Mouse (Mus musculus) urinary bladder, postnatal 25 days (tissue): ENCODE measurements around the gene Mttp.

Experiments
- DNase-seq: peaks from one replicate; pipeline ENCODE4 v3.0.0; 2022; ENCODE audit warnings: low spot score

Mttp gene

GRCm38 (mm10) chr3:138083073-138083637, 61.6 kb downstream of the Mttp start:
- DNase-seq = no peak

- DNase-seq = no peak
These were observed 66.1 kb downstream of the Mttp start for GRCm38 (mm10) chr3:138078701-138079100.

- no peak for DNase-seq
These were observed 67.1 kb downstream of the Mttp start for GRCm38 (mm10) chr3:138077476-138078340.

- no peak for DNase-seq
These were observed 69.6 kb downstream of the Mttp start for GRCm38 (mm10) chr3:138075209-138075608.

- DNase-seq = no peak
These were observed 70.6 kb downstream of the Mttp start for GRCm38 (mm10) chr3:138074214-138074613.

GRCm38 (mm10) chr3:138071476-138072073, 73.2 kb downstream of the Mttp start:
- no peak for DNase-seq

GRCm38 (mm10) chr3:138071004-138071403, 73.8 kb downstream of the Mttp start:
- DNase-seq = no peak

GRCm38 (mm10) chr3:138069756-138070511, 74.8 kb downstream of the Mttp start:
- DNase-seq = no peak

- DNase-seq = no peak
These were observed 76.7 kb downstream of the Mttp start for GRCm38 (mm10) chr3:138068103-138068502.

- DNase-seq = no peak
These were observed 77.5 kb downstream of the Mttp start, which contains the start of gene Gm5105 for GRCm38 (mm10) chr3:138067288-138067687. Gm5105 (minus strand) TSS chr3:138067388.

- no peak for DNase-seq
These were observed 78.4 kb downstream of the Mttp start for GRCm38 (mm10) chr3:138066348-138066856.

GRCm38 (mm10) chr3:138065930-138066329, 78.8 kb downstream of the Mttp start:
- no peak for DNase-seq

GRCm38 (mm10) chr3:138064732-138065645, 79.8 kb downstream of the Mttp start, which contains the start of gene 1110002E22Rik:
1110002E22Rik (plus strand) TSS chr3:138065052.
- DNase-seq = no peak

- no peak for DNase-seq
These were observed 80.9 kb downstream of the Mttp start for GRCm38 (mm10) chr3:138063731-138064329.

- no peak for DNase-seq
These were observed 82.1 kb downstream of the Mttp start for GRCm38 (mm10) chr3:138062673-138063072.

GRCm38 (mm10) chr3:138061205-138061911, 83.4 kb downstream of the Mttp start:
- no peak for DNase-seq

- no peak for DNase-seq
These were observed 84.3 kb downstream of the Mttp start for GRCm38 (mm10) chr3:138060429-138060828.

- no peak for DNase-seq
These were observed 86.5 kb downstream of the Mttp start for GRCm38 (mm10) chr3:138058226-138058625.

GRCm38 (mm10) chr3:138056976-138057375, 87.8 kb downstream of the Mttp start:
- no peak for DNase-seq

- DNase-seq = no peak
These were observed 90.8 kb downstream of the Mttp start for GRCm38 (mm10) chr3:138053969-138054368.
